Mouse (Mus musculus) G1E (cell line): ENCODE measurements around the gene Sec14l2.

Experiments
- CTCF ChIP-seq: IDR thresholded peaks from 2 replicates; pipeline ENCODE4 v1.5.1; 2012; ENCODE audit warnings: low read depth, low read length, inconsistent platforms, mixed read lengths
- GATA1 ChIP-seq: IDR thresholded peaks from 2 replicates; pipeline ENCODE4 v1.6.1; 2012; ENCODE audit warnings: borderline replicate concordance, low read length, inconsistent platforms, mixed read lengths
- POLR2AphosphoS5 ChIP-seq: IDR thresholded peaks from 2 replicates; pipeline ENCODE4 v1.6.1; 2012; ENCODE audit warnings: low read depth, low read length, inconsistent platforms; ENCODE audit not compliant: insufficient replicate concordance

GRCm38 (mm10) chr11:4138964-4139363 is 15.7 kb upstream of the Sec14l2 start:
- TF ChIP-seq GATA1 = no peak
- no peak for TF ChIP-seq CTCF
- no peak for TF ChIP-seq POLR2AphosphoS5
